Mouse (Mus musculus) brown adipose tissue, adult 24 weeks (tissue): ENCODE measurements around the gene Tmem215. TPM values are rescaled to one million over a fixed set of nuclear protein-coding genes. Genes with fewer than 3 reads are reported as not detected.

Experiments used
- H3K27ac ChIP-seq: fragments of 200-500 bp; replicated peaks from 2 replicates; pipeline ENCODE4 v1.5.1; 2012; ENCODE audit warnings: low read depth, mild to moderate bottlenecking, low read length
- H3K4me1 ChIP-seq: fragments of 200-500 bp; 2 replicates; pipeline ENCODE4 v1.6.1; 2012; ENCODE audit warnings: low read length, mixed read lengths; ENCODE audit not compliant: control insufficient read depth, insufficient read depth, insufficient read length
- H3K4me3 ChIP-seq: fragments of 200-500 bp; 2 replicates; pipeline ENCODE4 v1.5.1; 2012; ENCODE audit warnings: low read depth, mild to moderate bottlenecking, low read length, moderate library complexity; ENCODE audit not compliant: insufficient read depth
- polyA plus RNA-seq: library from polyadenylated mRNA; stranded (reverse); fragments of >200 nt; gene quantifications from 2 replicates; pipeline ENCODE4 v1.2.4, GENCODE M21; 2012; ENCODE audit not compliant: missing spikeins, insufficient read depth, insufficient read length

The Tmem215 gene
- polyA plus RNA-seq, 1 experiment, result not detected

DNA sequence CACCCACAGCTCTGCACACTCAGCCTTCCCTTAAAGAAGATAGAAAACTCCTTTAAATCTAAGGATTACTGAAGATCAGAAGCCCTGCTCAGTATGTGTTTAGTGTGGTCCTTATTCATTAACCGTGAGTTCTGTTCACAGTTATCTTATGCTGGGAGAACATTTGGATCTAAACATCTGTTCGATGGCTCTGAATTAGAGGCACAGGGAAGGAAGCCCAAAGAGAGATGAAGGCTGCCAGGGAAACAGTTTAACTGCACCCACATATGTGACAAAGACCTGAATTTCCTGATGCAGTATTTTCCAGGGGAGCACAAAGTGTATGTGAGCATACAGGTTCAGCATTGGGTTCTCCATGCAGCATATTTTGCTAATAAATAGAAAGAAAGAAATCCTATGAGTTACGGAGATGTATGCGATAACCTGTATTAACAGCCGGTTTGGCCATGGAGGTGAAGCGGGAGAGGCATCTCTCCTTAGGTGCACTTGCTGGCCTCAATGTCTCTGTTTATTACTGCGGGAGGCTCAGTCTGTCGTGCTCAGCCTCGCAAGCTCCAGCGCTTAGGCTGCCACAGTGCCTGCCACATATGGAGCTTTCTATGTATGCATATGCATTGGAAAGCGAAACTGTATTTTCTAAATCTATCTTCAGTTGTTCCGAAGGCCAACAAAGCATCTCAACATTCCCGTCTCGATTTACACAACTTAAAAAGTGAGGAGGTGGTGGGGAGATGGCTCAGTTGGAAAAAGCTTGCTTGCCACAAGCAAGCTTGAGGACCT lies 46.8 kb downstream of the Tmem215 start:
- no peaks in the 10 kb centered on the region for H3K4me1 ChIP-seq
- H3K4me3 ChIP-seq, result no peak overlapping the region

More for the DNA sequence above, 46.8 kb downstream of the Tmem215 start:
- H3K27ac ChIP-seq, result no peak overlapping the region

Other genes with a start within 250 kb of the Tmem215 start
- 12.0 and 16.6 TPM in 2 replicates for gene Ddx58, start 232.4 kb upstream of the Tmem215 start, polyA plus RNA-seq
- gene Smim27, start 202.6 kb upstream of the Tmem215 start, polyA plus RNA-seq, result 44.7 and 52.6 TPM in 2 replicates
- 10.1 and 13.4 TPM in 2 replicates for gene Topors, start 202.3 kb upstream of the Tmem215 start, polyA plus RNA-seq
- 1,625 and 1,691 TPM in 2 replicates for gene Ndufb6, start 192.8 kb upstream of the Tmem215 start, polyA plus RNA-seq
- 22.9 and 23.2 TPM in 2 replicates for gene Aptx, start 231.0 kb downstream of the Tmem215 start, polyA plus RNA-seq
- gene Dnaja1, start 250.0 kb downstream of the Tmem215 start, polyA plus RNA-seq, result 160 and 462 TPM in 2 replicates